ENCODE assay signal across 17 mouse cellular contexts in genomic region chr13:102275296-102275695, GRCm38 (mm10).
"Had no signal": no experiment of that assay in that cellular context is flagged by ENCODE, and none has a peak within 500 bp of the region (broad histone marks: within the 10 kb centered on the region; RNA-seq: fewer than 3 reads in every experiment).

No protein-coding gene starts in this region.

- H3K9me3 ChIP-seq: liver, embryonic 13.5 days; megakaryocyte, embryonic 14.5 days; midbrain, embryonic 10.5 days; midbrain, embryonic 13.5 days; neural tube, embryonic 13.5 days had no signal

- H3K4me2 ChIP-seq: liver, embryonic 13.5 days; lung, embryonic 14.5 days; midbrain, embryonic 13.5 days; neural tube, embryonic 13.5 days had no signal

- H3K27me3 ChIP-seq: liver, embryonic 13.5 days; megakaryocyte, embryonic 14.5 days; midbrain, embryonic 13.5 days; neural tube, embryonic 13.5 days had no signal

- H3K4me3 ChIP-seq: layer of hippocampus, adult 2 months; liver, embryonic 13.5 days; megakaryocyte, embryonic 14.5 days; midbrain, embryonic 10.5 days; midbrain, embryonic 13.5 days; myocyte; neural tube, embryonic 13.5 days had no signal

- H3K4me1 ChIP-seq: liver, embryonic 13.5 days; megakaryocyte, embryonic 14.5 days; midbrain, embryonic 10.5 days; midbrain, embryonic 13.5 days; neural tube, embryonic 13.5 days had no signal

- ATAC-seq: lung, postnatal 0 days; midbrain, embryonic 13.5 days; midbrain, embryonic 16.5 days had no signal

- H3K9ac ChIP-seq: liver, embryonic 13.5 days; lung, embryonic 14.5 days; midbrain, embryonic 13.5 days; neural tube, embryonic 13.5 days had no signal

- DNase-seq: kidney, postnatal 14 days; layer of hippocampus, adult 9-11 months; liver, embryonic 13.5 days; lung, postnatal 36 days; retina, postnatal 1 day; right cerebral cortex, postnatal 25 days; thymus, adult 18-20 months; thymus, postnatal 36 days had no signal

- H3K36me3 ChIP-seq: liver, embryonic 13.5 days; midbrain, embryonic 10.5 days; midbrain, embryonic 13.5 days; neural tube, embryonic 13.5 days had no signal

- H3K27ac ChIP-seq: layer of hippocampus, adult 2 months; liver, embryonic 13.5 days; midbrain, embryonic 10.5 days; midbrain, embryonic 13.5 days; neural tube, embryonic 13.5 days had no signal
